Mouse (Mus musculus): Measurements from ENCODE around the gene Rnls.

- TF ChIP-seq ZKSCAN1 (IDR thresholded peaks at IDR 0.05; ENCODE audit: low read depth, low read length) (no peak), POLR2AphosphoS2 (IDR thresholded peaks at IDR 0.05; ENCODE audit: low read length) (no peak), CTCF (IDR thresholded peaks at IDR 0.05 in 2 of 3, conservative IDR thresholded peaks at IDR 0.05 in 1 of 3; ENCODE audit: control insufficient read depth in 1 of 3, insufficient read depth in 1 of 3, low read depth in 2 of 3, low read length in 3 of 3, poor library complexity in 1 of 3, severe bottlenecking in 1 of 3) (no peak), MAFK (IDR thresholded peaks at IDR 0.05; ENCODE audit: borderline replicate concordance, low read depth, low read length) (no peak), MAX (IDR thresholded peaks at IDR 0.05; ENCODE audit: low read length) (no peak), GATA1 (IDR thresholded peaks at IDR 0.05; ENCODE audit: low read depth, low read length) (no peak)
These were observed 115.7 kb downstream of the Rnls start for GRCm38 (mm10) chr19:33276421-33276820.
